Mouse (Mus musculus) midbrain, embryonic 15.5 days (tissue): Measurements from ENCODE around the gene Slu7. TPM values are rescaled to one million over a fixed set of nuclear protein-coding genes. Genes with fewer than 3 reads are reported as not detected.

Experiments used
- ATAC-seq: fragments of 200-750 bp; cut with Nextera tagmentation; replicated peaks from 2 replicates; pipeline ENCODE4 v1.8.0; 2017; ENCODE audit warnings: moderate TSS enrichment
- H3K27ac ChIP-seq: fragments of 300-500 bp; sonication (generic); 2 replicates; pipeline ENCODE4 v1.5.1; 2015; ENCODE audit warnings: mild to moderate bottlenecking, inconsistent platforms
- H3K27me3 ChIP-seq: fragments of 300-500 bp; sonication (generic); replicated peaks from 2 replicates; pipeline ENCODE4 v1.6.1; 2015; ENCODE audit warnings: inconsistent platforms
- H3K36me3 ChIP-seq: fragments of 300-500 bp; sonication (generic); replicated peaks from 2 replicates; pipeline ENCODE4 v1.6.1; 2015; ENCODE audit warnings: inconsistent platforms
- H3K4me1 ChIP-seq: fragments of 300-500 bp; sonication (generic); 2 replicates; pipeline ENCODE4 v1.6.1; 2015; ENCODE audit warnings: inconsistent platforms
- H3K4me2 ChIP-seq: fragments of 300-500 bp; sonication (generic); 2 replicates; pipeline ENCODE4 v1.6.1; 2015; ENCODE audit warnings: inconsistent platforms, mild to moderate bottlenecking, moderate library complexity
- H3K4me3 ChIP-seq: fragments of 300-500 bp; sonication (generic); 2 replicates; pipeline ENCODE4 v1.5.1; 2015; ENCODE audit warnings: mild to moderate bottlenecking, inconsistent platforms
- H3K9ac ChIP-seq: fragments of 300-500 bp; sonication (generic); 2 replicates; pipeline ENCODE4 v1.6.1; 2015; ENCODE audit warnings: mild to moderate bottlenecking, inconsistent platforms
- H3K9me3 ChIP-seq: fragments of 300-500 bp; sonication (generic); 2 replicates; pipeline ENCODE4 v1.6.1; 2016; ENCODE audit warnings: inconsistent platforms
- WGBS: fragments of 180-500 bp; shearing (Covaris S2); methylation state at CpG from one replicate; pipeline ENCODE4 v1.1.7; 2015; ENCODE audit warnings: mixed read lengths; 5-methylcytosine and 5-hydroxymethylcytosine counted together
- polyA plus RNA-seq: library from polyadenylated mRNA; unstranded; fragments of >200 nt; fragmentation: Nextera tagmentation; extraction: Ambion mirVana; gene quantifications from 2 replicates; pipeline ENCODE4 v1.2.1, GENCODE M21; 2015

Gene Slu7
- polyA plus RNA-seq: 65.3 and 66.8 TPM in 2 replicates

GRCm38 (mm10) chr11:43433254-43434023, at the start of gene Slu7:
Gene Slu7, plus strand, starts transcription at chr11:43433744.
- no peaks in the 10 kb centered on the region for H3K9me3 ChIP-seq
- no peaks in the 10 kb centered on the region for H3K27me3 ChIP-seq
- H3K9ac ChIP-seq: peak within 1 kb of the TSS; percentile 62
- H3K4me2 ChIP-seq: peak within 1 kb of the TSS; percentile 69
- peaks cover 11% of the 10 kb centered on the region for H3K4me1 ChIP-seq
- ATAC-seq: peak; percentile 91
- WGBS: 6% methylated on average over 38 of the region's 38 CpGs
- peak within 1 kb of the TSS; percentile 74 for H3K4me3 ChIP-seq
- H3K36me3 ChIP-seq: peaks cover 12% of the 10 kb centered on the region
- peak within 1 kb of the TSS; percentile 47; the same call in 1 of the 2 replicates for H3K27ac ChIP-seq

- peak overlapping the region; percentile 34 for H3K4me3 ChIP-seq
- WGBS: under 1% methylated on average over 18 of the region's 18 CpGs
- H3K9ac ChIP-seq: peak overlapping the region; percentile 42
- H3K27me3 ChIP-seq: no peaks in the 10 kb centered on the region
- peak overlapping the region; percentile 79 for H3K27ac ChIP-seq
- H3K36me3 ChIP-seq: no peaks in the 10 kb centered on the region
- peak; percentile 88 for ATAC-seq
- no peaks in the 10 kb centered on the region for H3K9me3 ChIP-seq
- H3K4me2 ChIP-seq: peak overlapping the region; percentile 67
- H3K4me1 ChIP-seq: peaks cover 14% of the 10 kb centered on the region
Observed at GRCm38 (mm10) chr11:43385055-43385649, 48.4 kb upstream of the Slu7 start.

- Histone ChIP-seq H3K27me3 (no peaks in the 10 kb centered on the region), H3K36me3 (no peaks in the 10 kb centered on the region), H3K4me3 (peak overlapping the region; percentile 34), H3K4me1 (peaks cover 14% of the 10 kb centered on the region), H3K9ac (peak overlapping the region; percentile 42), H3K4me2 (peak overlapping the region; percentile 67), H3K9me3 (no peaks in the 10 kb centered on the region), H3K27ac (peak overlapping the region; percentile 79)
- ATAC-seq: peak; percentile 86
- WGBS: 1% methylated on average over 8 of the region's 8 CpGs
Observed at GRCm38 (mm10) chr11:43385716-43386115, 47.8 kb upstream of the Slu7 start.

- Histone ChIP-seq H3K4me1 (peaks cover 14% of the 10 kb centered on the region), H3K27me3 (no peaks in the 10 kb centered on the region), H3K4me3 (no peak overlapping the region), H3K9me3 (no peaks in the 10 kb centered on the region), H3K4me2 (no peak overlapping the region), H3K36me3 (no peaks in the 10 kb centered on the region), H3K27ac (no peak overlapping the region), H3K9ac (no peak overlapping the region)
- ATAC-seq: no peak
- whole genome bisulfite sequencing: 94% methylated on average over 14 of the region's 14 CpGs
Observed at GRCm38 (mm10) chr11:43387004-43387880, 46.3 kb upstream of the Slu7 start.

- no peak overlapping the region for H3K27ac ChIP-seq
- H3K27me3 ChIP-seq: no peaks in the 10 kb centered on the region
- ATAC-seq: no peak
- H3K4me1 ChIP-seq: peaks cover 14% of the 10 kb centered on the region
- no peak overlapping the region for H3K9ac ChIP-seq
- H3K9me3 ChIP-seq: no peaks in the 10 kb centered on the region
- H3K4me3 ChIP-seq: no peak overlapping the region
- WGBS: 85% methylated on average over 21 of the region's 21 CpGs
- H3K36me3 ChIP-seq: no peaks in the 10 kb centered on the region
- H3K4me2 ChIP-seq: no peak overlapping the region
Observed at GRCm38 (mm10) chr11:43388122-43389097, 45.1 kb upstream of the Slu7 start.

- WGBS: 87% methylated on average over 7 of the region's 7 CpGs
- peaks cover 14% of the 10 kb centered on the region for H3K4me1 ChIP-seq
- H3K27me3 ChIP-seq: no peaks in the 10 kb centered on the region
- H3K9ac ChIP-seq: no peak overlapping the region
- ATAC-seq: no peak
- no peak overlapping the region for H3K27ac ChIP-seq
- H3K9me3 ChIP-seq: no peaks in the 10 kb centered on the region
- H3K4me3 ChIP-seq: no peak overlapping the region
- H3K4me2 ChIP-seq: no peak overlapping the region
- H3K36me3 ChIP-seq: no peaks in the 10 kb centered on the region
Observed at GRCm38 (mm10) chr11:43389118-43389517, 44.4 kb upstream of the Slu7 start.

- no peak overlapping the region for H3K4me2 ChIP-seq
- WGBS: 61% methylated on average over 2 of the region's 2 CpGs
- no peaks in the 10 kb centered on the region for H3K4me1 ChIP-seq
- no peak overlapping the region for H3K4me3 ChIP-seq
- no peaks in the 10 kb centered on the region for H3K9me3 ChIP-seq
- H3K27me3 ChIP-seq: no peaks in the 10 kb centered on the region
- ATAC-seq: no peak
- H3K9ac ChIP-seq: no peak overlapping the region
- H3K36me3 ChIP-seq: no peaks in the 10 kb centered on the region
- H3K27ac ChIP-seq: no peak overlapping the region
Observed at GRCm38 (mm10) chr11:43392757-43393156, 40.8 kb upstream of the Slu7 start.

GRCm38 (mm10) chr11:43393325-43393724, 40.2 kb upstream of the Slu7 start:
- H3K27ac ChIP-seq: no peak overlapping the region
- no peaks in the 10 kb centered on the region for H3K4me1 ChIP-seq
- no peak overlapping the region for H3K9ac ChIP-seq
- no peak for ATAC-seq
- WGBS: 85% methylated on average over 4 of the region's 4 CpGs
- H3K4me3 ChIP-seq: no peak overlapping the region
- no peaks in the 10 kb centered on the region for H3K27me3 ChIP-seq
- no peaks in the 10 kb centered on the region for H3K36me3 ChIP-seq
- H3K9me3 ChIP-seq: no peaks in the 10 kb centered on the region
- no peak overlapping the region for H3K4me2 ChIP-seq

- WGBS: 80% methylated on average over 14 of the region's 14 CpGs
Observed at GRCm38 (mm10) chr11:43395073-43395948, 38.2 kb upstream of the Slu7 start.

GRCm38 (mm10) chr11:43396246-43396645, 37.3 kb upstream of the Slu7 start:
- WGBS: 90% methylated on average over 4 of the region's 4 CpGs
- no peak overlapping the region for H3K27ac ChIP-seq
- ATAC-seq: no peak

More at GRCm38 (mm10) chr11:43395073-43395948, 38.2 kb upstream of the Slu7 start:
- Histone ChIP-seq H3K27me3 (no peaks in the 10 kb centered on the region), H3K27ac (no peak overlapping the region), H3K9me3 (no peaks in the 10 kb centered on the region), H3K36me3 (no peaks in the 10 kb centered on the region), H3K4me2 (no peak overlapping the region), H3K4me1 (no peaks in the 10 kb centered on the region), H3K9ac (no peak overlapping the region), H3K4me3 (no peak overlapping the region)
- no peak for ATAC-seq

More at GRCm38 (mm10) chr11:43396246-43396645, 37.3 kb upstream of the Slu7 start:
- Histone ChIP-seq H3K4me3 (no peak overlapping the region), H3K4me1 (no peaks in the 10 kb centered on the region), H3K9me3 (no peaks in the 10 kb centered on the region), H3K36me3 (no peaks in the 10 kb centered on the region), H3K9ac (no peak overlapping the region), H3K4me2 (no peak overlapping the region), H3K27me3 (no peaks in the 10 kb centered on the region)
